Mouse (Mus musculus) liver, embryonic 14.5 days (tissue): Measurements from ENCODE around the gene Lrrc1.

Experiments
- CTCF ChIP-seq: IDR thresholded peaks from 2 replicates; pipeline ENCODE4 v1.5.1; 2016; ENCODE audit warnings: antibody characterized with exemption, low read depth, control low read depth
- EP300 ChIP-seq: IDR thresholded peaks from 2 replicates; pipeline ENCODE4 v1.6.1; 2016; ENCODE audit warnings: antibody characterized with exemption, low read depth

GRCm38 (mm10) chr9:77485915-77486314 lies 58.8 kb downstream of the Lrrc1 start:
- TF ChIP-seq EP300 (no peak), CTCF (no peak)
